Mouse (Mus musculus): ENCODE data around the gene Kif15. TPM values are rescaled to one million over a fixed set of nuclear protein-coding genes. Genes with fewer than 3 reads are reported as not detected.

Kif15 gene
- total RNA-seq, 2 experiments from 2014 or later = 145 to 343 TPM

Other genes starting within 250 kb of the Kif15 start
- not detected in 2 replicates for gene Topaz1, start 203.7 kb upstream of the Kif15 start, total RNA-seq (2015)
- not detected in 2 replicates for gene Topaz1, start 203.7 kb upstream of the Kif15 start, total RNA-seq (2017)
- gene Tcaim, start 145.5 kb upstream of the Kif15 start, total RNA-seq (2015) = 4.0 and 4.9 TPM in 2 replicates
- gene Tcaim, start 145.5 kb upstream of the Kif15 start, total RNA-seq (2017) = 6.8 and 8.3 TPM in 2 replicates
- not detected in 2 replicates for gene Gm35549, start 107.0 kb upstream of the Kif15 start, total RNA-seq (2015)
- gene Gm35549, start 107.0 kb upstream of the Kif15 start, total RNA-seq (2017) = not detected in 2 replicates
- gene Zfp445, start 85.0 kb upstream of the Kif15 start, total RNA-seq (2015) = 27.2 and 35.6 TPM in 2 replicates
- gene Zfp445, start 85.0 kb upstream of the Kif15 start, total RNA-seq (2017) = 56.0 and 80.6 TPM in 2 replicates
- gene Zkscan7, start 65.4 kb upstream of the Kif15 start, total RNA-seq (2015) = 1.4 TPM in 2 replicates
- gene Zkscan7, start 65.4 kb upstream of the Kif15 start, total RNA-seq (2017) = 1.6 and 2.2 TPM in 2 replicates
- gene Zfp105, start 28.0 kb upstream of the Kif15 start, total RNA-seq (2015) = 1.6 and 1.8 TPM in 2 replicates
- gene Zfp105, start 28.0 kb upstream of the Kif15 start, total RNA-seq (2017) = 1.5 and 2.2 TPM in 2 replicates
- gene 1110059G10Rik, start within 50 bp of the Kif15 start, total RNA-seq (2015) = 48.1 and 50.3 TPM in 2 replicates
- 18.7 and 23.9 TPM in 2 replicates for gene 1110059G10Rik, start within 50 bp of the Kif15 start, total RNA-seq (2017)
- gene Tmem42, start 70.3 kb downstream of the Kif15 start, total RNA-seq (2015) = 12.7 and 15.7 TPM in 2 replicates
- 8.5 and 8.7 TPM in 2 replicates for gene Tmem42, start 70.3 kb downstream of the Kif15 start, total RNA-seq (2017)
- gene Tgm4, start 83.7 kb downstream of the Kif15 start, total RNA-seq (2015) = not detected in 2 replicates
- gene Tgm4, start 83.7 kb downstream of the Kif15 start, total RNA-seq (2017) = 0.04 TPM in 1 of 2 replicates, not detected in the other
- 48.4 and 58.5 TPM in 2 replicates for gene Zdhhc3, start 162.2 kb downstream of the Kif15 start, total RNA-seq (2015)
- gene Zdhhc3, start 162.2 kb downstream of the Kif15 start, total RNA-seq (2017) = 46.8 and 48.4 TPM in 2 replicates
- 73.1 and 84.3 TPM in 2 replicates for gene Exosc7, start 162.2 kb downstream of the Kif15 start, total RNA-seq (2015)
- 99.3 and 118 TPM in 2 replicates for gene Exosc7, start 162.2 kb downstream of the Kif15 start, total RNA-seq (2017)
- not detected in 2 replicates for gene Clec3b, start 199.9 kb downstream of the Kif15 start, total RNA-seq (2015)
- gene Clec3b, start 199.9 kb downstream of the Kif15 start, total RNA-seq (2017) = not detected in 2 replicates

Data from megakaryocyte progenitor cell, adult 5-6 weeks (primary cell).